Mouse (Mus musculus) MEL (cell line): ENCODE measurements around the gene Eloa.

Source experiments
- CHD2 ChIP-seq: IDR thresholded peaks from 2 replicates; pipeline ENCODE4 v1.6.1; 2011; ENCODE audit warnings: low read length, improper control_type of control experiment
- CTCF ChIP-seq, 3 experiments: IDR thresholded peaks in 2 of 3; conservative IDR thresholded peaks in 1 of 3; 2 replicates each; pipeline ENCODE4 v1.5.1; 2011 to 2012; ENCODE audit warnings: low read length in 3 of 3, low read depth in 2 of 3, mild to moderate bottlenecking in 2 of 3, improper control_type of control experiment in 1 of 3, inconsistent platforms in 1 of 3, mixed read lengths in 1 of 3, moderate library complexity in 1 of 3; ENCODE audit not compliant: control insufficient read depth in 1 of 3, insufficient read depth in 1 of 3, poor library complexity in 1 of 3, severe bottlenecking in 1 of 3
- MAFK ChIP-seq: IDR thresholded peaks from 2 replicates; pipeline ENCODE4 v1.6.1; 2011; ENCODE audit warnings: low read depth, mild to moderate bottlenecking, low read length, improper control_type of control experiment, borderline replicate concordance
- POLR2A ChIP-seq, 2 experiments: IDR thresholded peaks; 2 replicates each; pipeline ENCODE4 v1.6.1; 2011 to 2012; ENCODE audit warnings: low read length in 2 of 2, mild to moderate bottlenecking in 2 of 2, control low read depth in 1 of 2, improper control_type of control experiment in 1 of 2, low read depth in 1 of 2, moderate library complexity in 1 of 2; ENCODE audit not compliant: control insufficient read depth in 1 of 2, insufficient read depth in 1 of 2, poor library complexity in 1 of 2
- TAL1 ChIP-seq: IDR thresholded peaks from 2 replicates; pipeline ENCODE4 v1.6.1; 2012; ENCODE audit warnings: mild to moderate bottlenecking, inconsistent platforms, low read length, moderate library complexity, mixed read lengths
- ZMIZ1 ChIP-seq: IDR thresholded peaks from 2 replicates; pipeline ENCODE4 v1.6.1; 2012; ENCODE audit warnings: low read depth, mild to moderate bottlenecking, inconsistent platforms, low read length, improper control_type of control experiment, moderate library complexity

GRCm38 (mm10) chr4:136056030-136056429 lies 34.5 kb upstream of the Eloa start:
- TF ChIP-seq POLR2A (IDR thresholded peaks at IDR 0.05; ENCODE audit: control insufficient read depth in 1 of 2, insufficient read depth in 1 of 2, low read depth in 1 of 2, low read length in 2 of 2, poor library complexity in 1 of 2) (no peak), CHD2 (no peak), ZMIZ1 (no peak), TAL1 (no peak), MAFK (no peak), CTCF (IDR thresholded peaks at IDR 0.05 in 2 of 3, conservative IDR thresholded peaks at IDR 0.05 in 1 of 3; ENCODE audit: control insufficient read depth in 1 of 3, insufficient read depth in 1 of 3, low read depth in 2 of 3, low read length in 3 of 3, poor library complexity in 1 of 3, severe bottlenecking in 1 of 3) (no peak)
